Mouse (Mus musculus) c-Kit-positive CD71-negative TER-119-negative erythroid progenitor cells, embryonic 14.5 days (primary cell): ENCODE results near the gene Xylb.

Experiments
- DNase-seq: peaks from one replicate; pipeline ENCODE4 v3.0.0-alpha.2; 2013; ENCODE audit warnings: low read depth

Gene Xylb

DNA sequence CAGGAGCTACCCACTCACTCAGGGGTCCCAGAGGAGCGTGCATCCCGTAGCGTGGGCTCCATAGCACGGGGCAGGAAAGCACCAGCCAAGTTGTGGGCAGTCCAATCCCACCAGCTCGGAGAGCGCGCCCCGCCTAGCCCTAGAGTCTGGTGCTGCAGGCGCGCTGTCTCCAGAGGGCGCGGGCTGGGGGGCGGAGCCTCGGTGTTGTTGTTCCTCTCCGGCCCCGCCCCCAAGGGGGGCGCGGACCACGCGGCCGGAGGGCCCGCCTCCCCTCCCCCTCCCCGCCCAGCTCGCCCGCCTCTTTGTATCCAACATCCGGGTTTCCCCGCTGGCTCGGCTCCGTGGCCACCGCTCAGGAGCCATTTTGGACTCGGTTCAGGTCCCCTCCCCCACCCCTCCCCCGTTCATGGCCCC, 44.6 kb downstream of the Xylb start, which contains the start of gene Acvr2b:
Acvr2b (plus strand) TSS at position 318 of the 414 bp plus-strand sequence.
- peak; percentile 90 for DNase-seq

DNA sequence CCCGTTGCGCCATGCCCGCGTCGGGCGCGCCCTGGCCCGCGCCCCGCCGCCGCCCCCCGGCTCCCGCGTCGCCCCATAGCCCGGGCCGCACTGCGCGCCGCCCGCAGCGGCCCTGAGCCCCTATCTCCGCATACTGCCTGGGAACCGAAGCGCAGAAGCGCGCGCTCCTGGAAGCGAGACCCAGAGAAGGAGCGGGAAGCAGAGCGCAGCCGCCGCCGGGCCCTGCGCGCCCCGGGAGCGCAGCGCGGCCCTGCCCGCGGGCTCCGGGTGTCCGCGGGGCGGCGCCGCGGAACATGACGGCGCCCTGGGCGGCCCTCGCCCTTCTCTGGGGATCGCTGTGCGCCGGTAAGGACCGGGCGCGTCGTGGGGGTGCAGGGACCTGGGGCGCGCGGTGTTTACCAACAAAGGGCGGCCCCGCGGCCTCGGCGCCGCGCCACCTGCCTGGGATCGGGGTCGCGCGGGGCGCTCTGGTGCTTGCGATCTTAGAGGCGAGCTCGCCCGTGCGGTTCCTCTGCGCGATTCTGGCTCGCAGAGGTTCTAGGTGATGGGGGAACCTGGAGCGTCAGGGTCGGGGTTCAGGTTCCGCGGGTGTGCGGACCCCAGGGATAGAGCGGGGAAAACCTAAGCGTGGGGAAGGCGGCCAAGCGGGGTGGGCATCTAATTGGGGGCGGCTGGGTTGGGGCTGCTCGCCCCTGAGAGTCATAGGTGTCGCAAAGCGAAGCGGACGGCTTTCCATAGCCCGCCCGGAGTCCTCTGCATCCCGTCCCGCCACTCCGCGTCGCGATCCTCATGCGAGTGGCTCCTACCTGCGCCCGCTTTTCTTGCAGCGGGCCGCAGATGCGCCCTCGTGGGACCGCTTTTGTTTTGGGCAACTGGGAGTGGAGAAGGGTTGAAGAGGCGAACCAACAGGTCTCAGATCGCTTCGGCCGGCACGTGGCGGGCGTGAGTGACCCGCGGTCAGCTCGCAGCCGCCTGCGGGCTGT, 45.4 kb downstream of the Xylb start:
- DNase-seq, result no peak

DNA sequence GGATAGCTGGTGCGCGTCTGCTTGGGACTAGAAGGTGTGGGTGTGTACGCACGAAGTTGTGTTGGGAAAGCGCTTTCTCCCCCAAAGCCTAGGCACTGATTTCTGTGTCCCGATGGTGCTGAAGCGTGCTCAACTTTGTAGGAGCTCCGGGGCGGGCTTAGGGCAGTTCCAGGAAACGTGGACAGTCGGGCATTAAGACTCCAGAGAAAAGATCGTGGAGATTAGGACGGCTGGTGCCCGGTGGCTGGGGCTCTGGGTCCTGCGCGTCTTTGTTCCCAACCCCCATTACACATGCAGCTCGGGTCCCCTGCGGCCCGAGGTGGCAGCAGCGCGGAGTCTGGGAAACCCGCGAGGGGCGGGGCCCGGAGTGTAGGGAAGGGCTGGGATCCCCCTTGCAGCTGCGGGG, 46.1 kb downstream of the Xylb start:
- no peak for DNase-seq

- DNase-seq, result no peak
Observed at GRCm38 (mm10) chr9:119404090-119404489, 46.9 kb downstream of the Xylb start.

- no peak for DNase-seq
Observed at GRCm38 (mm10) chr9:119407884-119408283, 50.7 kb downstream of the Xylb start.

DNA sequence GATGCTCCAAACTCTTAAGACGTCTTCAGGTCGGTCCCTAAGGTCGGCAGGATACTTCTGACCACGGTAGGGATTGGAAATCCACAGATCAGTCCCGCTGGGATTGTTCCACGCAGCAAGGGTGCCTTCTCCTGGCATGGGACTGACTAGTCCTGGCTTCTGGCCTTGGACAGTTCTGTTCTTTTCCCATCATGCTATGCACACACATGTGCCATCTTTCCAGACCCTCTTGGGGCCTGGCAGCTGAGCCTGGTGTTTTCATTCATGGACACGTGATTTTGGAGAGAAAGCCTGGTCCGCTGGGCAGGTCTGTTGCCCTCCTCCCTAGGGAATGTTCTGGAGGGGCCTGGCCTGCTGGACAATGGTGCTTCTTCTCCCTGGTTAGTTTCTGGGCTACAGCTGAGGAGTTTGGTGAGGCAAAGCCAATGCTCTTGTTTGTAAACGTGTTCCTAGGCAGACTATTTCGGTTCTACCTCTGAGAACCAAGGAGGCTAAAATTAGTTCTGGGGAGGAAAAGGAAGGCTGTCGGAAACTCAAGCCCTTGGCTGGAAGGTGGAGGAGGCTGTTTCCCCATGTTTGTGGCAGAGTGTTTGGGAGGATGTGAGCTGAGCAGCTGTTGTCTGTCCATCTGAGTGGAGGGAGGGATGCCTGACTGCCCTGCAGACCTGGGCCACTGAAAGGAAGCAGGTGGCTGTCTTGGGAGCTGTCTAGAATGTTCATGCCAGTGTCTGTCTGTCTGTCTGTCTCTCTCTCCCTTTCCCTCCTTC, 51.9 kb downstream of the Xylb start:
- no peak for DNase-seq

DNA sequence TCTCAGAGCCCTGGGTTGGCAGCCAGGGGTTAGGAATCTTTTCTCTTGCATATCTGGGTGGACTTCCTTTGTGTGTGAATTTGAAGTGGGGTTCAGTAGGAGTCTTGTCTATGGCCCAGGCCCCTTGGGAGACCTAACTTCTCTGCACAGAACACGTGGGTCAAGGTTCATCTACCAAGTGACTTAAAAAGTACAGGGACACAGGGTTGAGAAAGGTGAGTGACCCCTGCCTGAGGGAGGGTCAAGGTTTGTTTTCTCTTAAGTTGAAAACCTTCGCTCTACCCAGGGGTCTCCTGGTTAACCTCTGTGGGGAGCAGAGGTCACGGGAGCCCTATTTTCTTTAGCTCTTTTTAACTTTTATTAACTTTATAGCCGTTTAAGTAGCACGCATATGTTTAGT, 52.7 kb downstream of the Xylb start:
- no peak for DNase-seq

DNA sequence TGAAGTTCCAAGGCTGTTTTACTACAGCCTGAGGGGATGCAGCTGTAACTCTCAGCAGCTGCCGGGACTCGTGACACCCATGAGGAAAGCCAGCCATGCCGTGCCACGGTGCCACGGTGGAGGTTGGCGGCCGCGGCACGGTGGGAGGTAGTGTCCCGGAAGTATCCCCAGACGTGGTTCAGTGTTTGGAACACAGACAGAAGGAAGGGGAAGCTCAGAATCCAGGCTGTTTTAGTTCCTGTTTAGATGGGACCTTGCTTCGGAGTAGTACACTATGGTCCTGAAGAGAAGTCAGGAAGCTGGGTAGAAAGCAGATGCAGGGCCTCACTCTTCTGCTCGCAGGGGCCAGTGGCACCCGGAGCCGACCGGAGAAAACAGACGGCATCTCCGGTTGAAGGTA, 60.8 kb downstream of the Xylb start:
- no peak for DNase-seq

GRCm38 (mm10) chr9:119419852-119420438, 62.8 kb downstream of the Xylb start:
- DNase-seq, result no peak

DNA sequence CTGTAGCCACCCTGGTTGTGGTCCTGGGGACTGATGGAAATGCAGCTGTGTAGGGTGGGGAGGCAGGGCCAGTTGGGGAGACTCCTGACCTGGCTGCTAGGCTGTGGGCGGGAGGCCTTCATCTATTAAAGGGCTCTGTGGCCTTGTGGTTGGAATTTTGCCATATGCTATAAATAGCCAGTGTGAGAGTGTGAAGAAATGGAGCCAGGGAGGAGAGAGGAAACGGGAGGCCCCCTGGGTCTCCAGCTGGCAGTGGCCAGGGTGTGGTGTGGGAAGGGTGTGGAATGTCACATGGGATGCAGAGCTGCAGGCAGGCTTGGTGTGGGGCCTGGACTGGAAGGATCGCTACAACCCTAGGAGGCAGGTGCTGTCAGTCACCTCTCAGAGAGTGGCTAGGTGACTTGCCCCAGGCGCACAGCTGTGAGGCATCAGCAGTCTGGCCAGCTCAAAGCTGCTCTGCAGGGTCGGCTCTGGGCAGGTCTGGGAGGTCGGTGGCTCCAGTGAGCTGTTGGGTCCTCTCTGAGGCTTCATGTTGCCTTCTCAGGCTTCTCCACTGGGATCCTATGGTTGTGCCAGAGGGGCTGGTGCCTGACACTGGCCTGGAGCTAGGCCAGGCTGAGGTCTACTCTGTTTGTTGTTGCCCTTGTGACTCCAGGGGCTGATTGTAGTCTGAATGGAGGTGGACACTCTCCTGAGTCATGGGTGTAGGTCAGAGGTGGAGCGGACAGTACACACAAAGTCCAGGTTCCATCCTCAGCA, 68.2 kb downstream of the Xylb start:
- no peak for DNase-seq

GRCm38 (mm10) chr9:119425976-119426415, 68.8 kb downstream of the Xylb start:
- no peak for DNase-seq

GRCm38 (mm10) chr9:119426483-119426882, 69.3 kb downstream of the Xylb start:
- no peak for DNase-seq

DNA sequence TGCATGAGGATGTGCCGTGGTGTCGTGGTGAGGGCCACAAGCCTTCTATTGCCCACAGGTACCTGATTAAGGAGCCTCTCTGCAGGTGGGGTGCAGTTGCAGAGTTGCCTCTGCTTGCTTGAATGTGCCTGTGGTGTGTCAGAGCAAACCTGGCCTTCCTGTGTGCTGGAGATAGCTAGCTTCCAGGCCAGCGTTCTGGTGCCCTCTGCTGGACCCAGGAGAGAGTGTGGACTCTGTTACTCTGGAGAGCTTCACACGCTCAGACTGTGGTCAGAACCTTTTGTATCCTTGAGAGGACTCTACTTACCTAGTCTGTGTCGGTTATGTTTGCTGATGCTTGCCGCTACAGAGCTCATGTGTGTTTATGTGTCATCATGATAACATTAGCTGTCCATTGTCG, 73.1 kb downstream of the Xylb start:
- DNase-seq, result peak; percentile 48

- no peak for DNase-seq
Observed at GRCm38 (mm10) chr9:119435855-119436254, 78.7 kb downstream of the Xylb start.

GRCm38 (mm10) chr9:119438065-119438464, 80.9 kb downstream of the Xylb start:
- DNase-seq, result no peak

GRCm38 (mm10) chr9:119438498-119439000, 81.4 kb downstream of the Xylb start:
- no peak for DNase-seq
